Mouse (Mus musculus) central nervous system, embryonic 18 days (tissue): ENCODE data around the gene Map1lc3a. TPM values are rescaled to one million over a fixed set of nuclear protein-coding genes. Genes with fewer than 3 reads are reported as not detected.

Experiments used
- polyA plus RNA-seq: library from polyadenylated mRNA; depleted of rRNA; stranded (reverse); fragments of >200 nt; gene quantifications from 2 replicates; pipeline ENCODE4 v1.2.3, GENCODE M21; 2012; rRNA removed

Gene Map1lc3a
- polyA plus RNA-seq, result 365 and 374 TPM in 2 replicates

DNA sequence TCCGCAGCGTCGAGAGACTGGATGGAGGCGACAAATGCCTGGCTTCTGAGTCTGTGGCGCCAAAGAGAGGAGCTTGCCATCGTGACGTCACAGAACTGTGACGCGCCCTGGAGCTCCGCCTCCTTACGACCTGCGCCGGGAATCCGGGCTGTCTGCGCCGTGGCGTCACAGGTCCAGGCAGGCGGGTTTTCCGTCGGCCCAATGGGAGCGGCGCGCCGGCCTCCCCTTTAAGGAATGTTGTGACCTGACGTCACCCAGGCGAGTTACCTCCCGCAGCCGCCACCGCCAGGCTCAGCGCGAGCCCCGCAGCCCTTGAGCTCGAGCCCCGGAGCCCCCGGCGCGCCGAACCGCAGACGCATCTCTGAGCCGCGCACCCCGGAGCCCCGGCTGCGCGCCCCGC lies at the start of gene Map1lc3a:
TSS of gene Map1lc3a (plus strand) at position 103 of the 400 bp plus-strand sequence.

GRCm38 (mm10) chr2:155236362-155236992 lies 39.6 kb upstream of the Map1lc3a start, which contains the start of gene Dynlrb1:
Gene Dynlrb1 (plus strand): TSS chr2:155236533.

Other genes with a start within 250 kb of the Map1lc3a start
- 58.8 and 60.9 TPM in 2 replicates for gene Ahcy, start 201.8 kb upstream of the Map1lc3a start, polyA plus RNA-seq
- gene Itch, start 142.8 kb upstream of the Map1lc3a start, polyA plus RNA-seq, result 18.1 and 19.8 TPM in 2 replicates
- gene Dynlrb1, start 39.8 kb upstream of the Map1lc3a start, polyA plus RNA-seq, result 910 and 959 TPM in 2 replicates
- 60.8 and 61.6 TPM in 2 replicates for gene Pigu, start 81.1 kb downstream of the Map1lc3a start, polyA plus RNA-seq
- 89.8 and 90.7 TPM in 2 replicates for gene Trp53inp2, start 104.8 kb downstream of the Map1lc3a start, polyA plus RNA-seq
- 53.6 and 53.9 TPM in 2 replicates for gene Ncoa6, start 197.6 kb downstream of the Map1lc3a start, polyA plus RNA-seq
- gene Acss2, start 241.7 kb downstream of the Map1lc3a start, polyA plus RNA-seq, result 29.8 and 33.9 TPM in 2 replicates
- 151 and 168 TPM in 2 replicates for gene Ggt7, start 241.9 kb downstream of the Map1lc3a start, polyA plus RNA-seq